Mouse (Mus musculus) heart, embryonic 16.5 days (tissue): ENCODE results near the gene Gm3173. TPM values are rescaled to one million over a fixed set of nuclear protein-coding genes. Genes with fewer than 3 reads are reported as not detected.
"Not testable (repeated sequence)": the region's sequence is repeated elsewhere in the genome, so short reads cannot be mapped to it uniquely, and the experiment has no call there.

ENCODE experiments used
- ATAC-seq: fragments of 200-750 bp; cut with Nextera tagmentation; replicated peaks from 2 replicates; pipeline ENCODE4 v1.8.0; 2017; ENCODE audit warnings: moderate number of reproducible peaks; ENCODE audit not compliant: insufficient read depth, low FRiP score; ENCODE audit errors: extremely low read depth
- H3K27ac ChIP-seq: fragments of 300-500 bp; sonication (generic); 2 replicates; pipeline ENCODE4 v1.5.1; 2014; ENCODE audit warnings: mild to moderate bottlenecking, low read length, control low read depth, moderate library complexity
- H3K27me3 ChIP-seq: fragments of 300-500 bp; sonication (generic); 2 replicates; pipeline ENCODE4 v1.6.1; 2014; ENCODE audit warnings: low read length, mixed read lengths; ENCODE audit not compliant: control insufficient read depth, insufficient read depth
- H3K36me3 ChIP-seq: fragments of 300-500 bp; sonication (generic); 2 replicates; pipeline ENCODE4 v1.6.1; 2014; ENCODE audit not compliant: control insufficient read depth, insufficient read depth
- H3K4me1 ChIP-seq: fragments of 300-500 bp; sonication (generic); 2 replicates; pipeline ENCODE4 v1.6.1; 2014; ENCODE audit warnings: low read length, mixed read lengths; ENCODE audit not compliant: control insufficient read depth, insufficient read depth
- H3K4me2 ChIP-seq: fragments of 300-500 bp; sonication (generic); 2 replicates; pipeline ENCODE4 v1.6.1; 2014; ENCODE audit warnings: low read depth, mild to moderate bottlenecking, control low read depth, low read length
- H3K4me3 ChIP-seq: fragments of 300-500 bp; sonication (generic); 2 replicates; pipeline ENCODE4 v1.5.1; 2014; ENCODE audit warnings: mild to moderate bottlenecking, control low read depth, low read length
- H3K9ac ChIP-seq: fragments of 300-500 bp; sonication (generic); 2 replicates; pipeline ENCODE4 v1.6.1; 2014; ENCODE audit warnings: low read length, control low read depth
- H3K9me3 ChIP-seq: fragments of 300-500 bp; sonication (generic); replicated peaks from 2 replicates; pipeline ENCODE4 v1.6.1; 2016; ENCODE audit warnings: low read length; ENCODE audit not compliant: control insufficient read depth
- WGBS: fragments of 180-500 bp; shearing (Covaris S2); extraction: QIAGEN DNeasy Blood & Tissue Kit; methylation state at CpG from one replicate; pipeline ENCODE4 v1.1.7; 2014; 5-methylcytosine and 5-hydroxymethylcytosine counted together
- polyA plus RNA-seq: library from polyadenylated mRNA; unstranded; fragments of >200 nt; fragmentation: Nextera tagmentation; extraction: Ambion mirVana; gene quantifications from 2 replicates; pipeline ENCODE4 v1.2.1, GENCODE M21; 2015

Gm3173 gene
- polyA plus RNA-seq, 1 experiment from 2014 or later, result not detected

DNA sequence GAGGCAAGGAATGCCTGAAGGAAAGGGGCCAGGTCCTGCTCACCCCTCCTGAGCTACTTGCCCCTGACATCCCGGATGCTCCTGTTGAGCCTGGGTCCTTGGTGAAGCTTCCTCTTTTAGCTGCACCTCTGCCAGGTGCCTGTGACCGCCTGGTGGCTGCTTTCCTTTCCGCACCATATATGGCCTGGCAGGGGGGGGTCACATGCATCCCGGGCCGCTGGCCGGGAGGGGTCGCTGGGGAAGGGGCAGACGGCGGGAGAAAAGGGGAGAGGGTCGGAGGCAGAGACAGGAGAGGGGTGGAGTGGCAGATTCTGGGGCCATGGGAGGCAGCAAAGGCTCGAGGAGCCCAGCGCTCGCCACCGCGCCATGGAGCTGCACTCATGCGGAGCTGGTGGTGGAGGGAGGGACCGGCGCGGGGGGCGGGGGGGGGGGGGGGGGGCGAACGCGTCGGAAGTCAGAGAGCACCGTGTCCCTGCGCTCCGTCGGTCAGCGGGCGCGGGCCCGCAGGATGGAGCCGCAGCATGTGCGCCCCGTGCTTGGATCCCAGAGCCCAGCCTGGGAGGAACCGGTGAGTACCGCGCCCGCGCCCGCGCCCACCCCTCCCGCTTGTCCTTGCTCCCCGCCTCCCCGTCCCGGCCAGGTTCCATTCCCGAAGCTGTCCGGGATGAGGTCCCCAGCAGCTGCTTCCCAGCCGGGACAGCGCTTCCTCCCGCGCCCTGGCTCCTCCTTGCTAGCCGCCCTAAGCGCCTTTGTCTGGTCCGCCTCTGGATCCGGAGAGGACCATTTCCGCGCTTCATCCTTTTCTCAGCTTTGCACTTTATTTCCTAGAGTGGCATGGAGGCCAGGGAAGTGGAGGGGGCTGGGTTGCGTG lies 15.6 kb upstream of the Gm3173 start, which contains the start of gene Gm3164:
TSS of gene Gm3164 (plus strand) at position 484 of the 871 bp plus-strand sequence.
- not testable (repeated sequence) for H3K4me1 ChIP-seq, H3K9ac ChIP-seq, H3K36me3 ChIP-seq, H3K27ac ChIP-seq, ATAC-seq, H3K9me3 ChIP-seq, H3K27me3 ChIP-seq
- peak within 1 kb of the TSS; percentile 35 for H3K4me3 ChIP-seq
- H3K4me2 ChIP-seq, result peak within 1 kb of the TSS; percentile 55
- under 1% methylated on average over 21 of the region's 59 CpGs for WGBS

DNA sequence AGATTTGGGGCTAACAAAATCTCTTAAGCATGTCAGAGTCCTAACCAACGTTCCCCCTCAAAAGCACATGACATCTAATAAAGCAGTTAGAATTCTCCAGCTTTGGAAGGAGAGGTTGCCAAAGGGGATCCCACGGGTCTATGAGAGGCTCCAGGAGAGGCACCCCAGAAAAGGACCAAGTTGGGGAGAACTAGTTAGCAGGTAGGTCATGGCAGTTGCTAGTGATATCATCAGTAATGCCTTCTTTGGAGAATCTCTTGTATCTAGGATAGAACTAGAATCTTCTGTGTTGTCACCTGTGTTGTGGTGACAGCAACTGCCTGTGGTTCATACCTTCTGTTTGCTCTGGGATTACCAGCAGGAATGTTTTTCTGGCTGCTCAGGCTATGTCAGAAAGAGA lies 50.7 kb downstream of the Gm3173 start, which contains the start of gene Gm3182:
TSS of gene Gm3182 (plus strand) at position 301 of the 400 bp plus-strand sequence.
- not testable (repeated sequence) for H3K9ac ChIP-seq, H3K27me3 ChIP-seq, H3K4me1 ChIP-seq, H3K36me3 ChIP-seq, H3K9me3 ChIP-seq, H3K4me3 ChIP-seq, H3K27ac ChIP-seq, H3K4me2 ChIP-seq, ATAC-seq
- WGBS, result no CpG with 5 or more reads among the region's 2 CpGs

DNA sequence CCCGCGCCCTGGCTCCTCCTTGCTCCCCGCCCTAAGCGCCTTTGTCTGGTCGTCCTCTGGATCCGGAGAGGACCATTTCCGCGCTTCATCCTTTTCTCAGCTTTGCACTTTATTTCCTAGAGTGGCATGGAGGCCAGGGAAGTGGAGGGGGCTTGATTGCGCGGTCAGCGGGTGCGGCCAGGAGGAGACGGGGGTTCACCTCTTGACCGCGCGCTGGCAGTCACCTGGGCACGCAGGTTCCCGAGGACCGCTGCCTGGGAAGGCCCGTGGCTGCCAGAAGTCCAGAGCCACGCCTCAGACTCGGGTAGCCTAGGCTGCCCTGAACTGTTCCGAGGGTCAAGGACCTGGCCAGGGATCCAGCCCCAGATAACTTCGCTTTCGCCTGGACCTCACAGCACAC lies 68.6 kb downstream of the Gm3173 start:
- Histone ChIP-seq H3K4me2 (peak overlapping the region; percentile 49), H3K4me3 (peak overlapping the region; percentile 21; the same call in 1 of the 2 replicates)
- 3% methylated on average over 16 of the region's 25 CpGs for WGBS
- not testable (repeated sequence) for H3K27ac ChIP-seq, H3K9me3 ChIP-seq, H3K27me3 ChIP-seq, H3K4me1 ChIP-seq, ATAC-seq, H3K9ac ChIP-seq, H3K36me3 ChIP-seq

DNA sequence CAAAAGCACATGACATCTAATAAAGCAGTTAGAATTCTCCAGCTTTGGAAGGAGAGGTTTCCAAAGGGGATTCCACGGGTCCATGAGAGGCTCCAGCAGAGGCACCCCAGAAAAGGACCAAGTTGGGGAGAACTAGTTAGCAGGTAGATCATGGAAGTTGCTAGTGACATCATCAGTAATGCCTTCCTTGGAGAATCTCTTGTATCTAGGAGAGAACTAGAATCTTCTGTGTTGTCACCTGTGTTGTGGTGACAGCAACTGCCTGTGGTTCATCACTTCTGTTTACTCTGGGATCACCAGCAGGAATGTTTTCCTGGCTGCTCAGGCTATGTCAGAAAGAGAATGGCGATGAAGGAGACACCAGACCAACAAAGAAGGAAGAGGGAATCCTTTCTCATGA lies 124.3 kb downstream of the Gm3173 start, which contains the start of gene Gm3047:
TSS of gene Gm3047 (plus strand) at position 301 of the 400 bp plus-strand sequence.
- not testable (repeated sequence) for H3K4me2 ChIP-seq, H3K36me3 ChIP-seq, H3K9ac ChIP-seq, H3K27ac ChIP-seq, H3K4me3 ChIP-seq, H3K4me1 ChIP-seq, H3K27me3 ChIP-seq, H3K9me3 ChIP-seq, ATAC-seq
- WGBS, result no CpG with 5 or more reads among the region's 2 CpGs

Other genes starting within 250 kb of the Gm3173 start
- 0.18 TPM in 1 of 2 replicates, not detected in the other for gene Gm2974, start 248.4 kb upstream of the Gm3173 start, polyA plus RNA-seq
- gene Gm3138, start 181.4 kb upstream of the Gm3173 start, polyA plus RNA-seq, result not detected in 2 replicates
- not detected in 2 replicates for gene Gm3149, start 113.7 kb upstream of the Gm3173 start, polyA plus RNA-seq
- gene 2610042L04Rik, start 96.2 kb upstream of the Gm3173 start, polyA plus RNA-seq, result 0.09 and 0.20 TPM in 2 replicates
- gene Gm3159, start 33.5 kb upstream of the Gm3173 start, polyA plus RNA-seq, result not detected in 2 replicates
- 0.27 and 0.37 TPM in 2 replicates for gene Gm3164, start 15.5 kb upstream of the Gm3173 start, polyA plus RNA-seq
- gene Gm3182, start 50.8 kb downstream of the Gm3173 start, polyA plus RNA-seq, result 0.16 TPM in 1 of 2 replicates, not detected in the other
- not detected in 2 replicates for gene Gm3047, start 124.4 kb downstream of the Gm3173 start, polyA plus RNA-seq
- gene Gm8159, start 201.4 kb downstream of the Gm3173 start, polyA plus RNA-seq, result not detected in 2 replicates
- gene Gm3239, start 233.2 kb downstream of the Gm3173 start, polyA plus RNA-seq, result 0.21 and 0.56 TPM in 2 replicates